Mouse (Mus musculus): Measurements from ENCODE around the gene Nme2. TPM values are rescaled to one million over a fixed set of nuclear protein-coding genes. Genes with fewer than 3 reads are reported as not detected.

Nme2 gene
- polyA plus RNA-seq (2014; fragmentation: Illumina TruSeq; extraction: RNeasy Lipid Tissue Mini Kit (QIAGEN cat#74804); ENCODE audit: low replicate concordance), result 54.4 TPM

DNA sequence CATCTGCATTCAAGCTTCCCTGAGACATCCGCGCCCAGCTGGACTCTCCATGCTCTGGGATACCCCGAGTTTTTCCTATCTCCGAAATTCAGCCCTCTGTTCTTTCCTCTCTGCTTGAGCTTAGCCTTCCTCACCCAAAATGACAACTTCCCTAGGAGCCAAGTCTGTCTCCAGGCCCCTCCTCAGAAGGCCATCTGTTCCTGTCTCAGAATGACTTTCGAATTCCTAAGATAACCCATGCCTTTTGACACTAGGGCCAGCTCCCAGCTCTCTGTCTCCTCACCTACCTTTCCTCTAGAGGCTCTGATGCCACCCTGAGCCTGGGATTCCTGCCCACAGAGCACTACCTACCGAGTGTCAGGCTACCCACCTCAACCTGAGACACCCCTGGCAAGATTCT is at the start of gene Nme2:
Gene Nme2 (minus strand): TSS at position 101 of the 400 bp plus-strand sequence.

DNA sequence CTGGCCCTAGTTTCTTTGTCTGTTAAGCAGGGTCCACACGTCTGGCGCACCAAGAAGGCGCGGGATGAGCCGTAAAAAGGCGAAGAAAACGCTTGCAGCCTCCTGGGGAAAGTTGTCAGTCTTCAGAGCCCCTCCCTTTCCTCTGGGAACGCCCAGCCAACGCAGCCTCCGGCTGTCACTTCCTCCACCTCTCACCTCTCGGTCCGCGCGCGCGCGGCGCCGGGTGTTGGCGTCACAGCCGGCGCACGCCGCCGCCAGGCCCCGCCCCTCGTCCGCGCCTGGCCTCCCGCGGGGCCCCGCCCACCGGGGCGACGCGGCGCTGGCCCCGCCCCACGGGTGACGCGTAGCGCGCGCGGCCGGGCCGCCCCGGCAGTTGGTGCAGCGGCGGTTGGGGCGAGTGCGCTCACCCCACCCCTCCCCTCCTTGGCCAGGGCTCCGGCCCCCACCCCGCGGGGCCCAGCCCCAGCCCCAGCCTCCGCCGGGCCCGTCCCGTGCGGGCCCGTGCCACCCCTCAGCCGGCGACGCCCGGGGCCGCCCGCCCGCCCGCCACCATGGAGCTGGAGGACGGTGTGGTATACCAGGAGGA is 39.8 kb upstream of the Nme2 start, which contains the start of gene Spag9:
Gene Spag9 (plus strand): TSS at position 372 of the 586 bp plus-strand sequence.

DNA sequence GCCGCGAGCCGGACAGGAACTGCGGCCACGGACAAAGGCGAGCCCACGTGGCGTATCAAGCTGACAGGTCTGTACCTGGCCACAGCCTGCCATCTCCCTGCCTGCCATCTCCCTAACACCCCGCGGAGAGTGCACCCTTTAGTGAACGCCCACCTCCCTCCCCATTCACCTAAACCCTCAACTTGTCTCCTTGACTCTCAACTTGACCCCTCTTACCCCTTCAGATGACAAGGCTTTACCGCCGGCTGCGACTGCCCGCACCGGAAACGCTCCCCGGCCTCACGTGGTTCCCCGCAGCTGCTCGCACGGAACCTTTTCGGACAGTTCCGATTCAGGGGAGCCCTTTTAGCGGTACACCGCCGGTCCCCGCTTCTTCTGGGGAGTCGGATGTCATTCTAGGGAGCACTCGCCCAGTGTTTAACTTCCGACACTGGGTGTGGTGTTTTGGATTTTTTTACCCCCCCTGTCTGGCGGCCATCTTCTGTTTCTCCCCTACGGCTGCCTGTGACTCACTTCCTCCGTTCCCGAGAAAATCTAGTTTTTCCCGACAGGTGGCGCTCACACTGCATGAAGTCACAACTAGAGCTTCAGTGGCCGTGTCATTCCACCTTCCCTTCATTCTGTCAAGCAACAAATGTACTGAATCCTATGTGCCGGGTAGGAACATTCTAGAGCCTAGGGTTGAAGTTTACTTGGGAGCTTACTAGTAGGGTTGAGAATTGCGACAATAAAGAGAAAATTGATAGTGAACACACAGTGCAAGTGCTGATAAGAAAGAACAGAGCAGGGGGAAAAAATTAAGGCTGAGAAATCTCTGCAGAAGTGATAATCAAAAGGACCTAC is 12.2 kb upstream of the Nme2 start, which contains the start of the genes Gm20390 and Nme1:
Gene Gm20390 (minus strand): TSS at position 289 of the 843 bp plus-strand sequence.
Gene Nme1 (minus strand): TSS at position 517 of the 843 bp plus-strand sequence.

Other genes with a start within 250 kb of the Nme2 start
- 37.7 TPM for gene Utp18, start 70.5 kb downstream of the Nme2 start, polyA plus RNA-seq (2014; fragmentation: Illumina TruSeq; extraction: RNeasy Lipid Tissue Mini Kit (QIAGEN cat#74804); ENCODE audit: low replicate concordance)
- gene Mbtd1, start 70.4 kb downstream of the Nme2 start, polyA plus RNA-seq (2014; fragmentation: Illumina TruSeq; extraction: RNeasy Lipid Tissue Mini Kit (QIAGEN cat#74804); ENCODE audit: low replicate concordance), result 52.5 TPM
- not detected for gene Gm20390, start 12.0 kb upstream of the Nme2 start, polyA plus RNA-seq (2014; fragmentation: Illumina TruSeq; extraction: RNeasy Lipid Tissue Mini Kit (QIAGEN cat#74804); ENCODE audit: low replicate concordance)
- gene Nme1, start 12.3 kb upstream of the Nme2 start, polyA plus RNA-seq (2014; fragmentation: Illumina TruSeq; extraction: RNeasy Lipid Tissue Mini Kit (QIAGEN cat#74804); ENCODE audit: low replicate concordance), result 9.6 TPM
- gene Spag9, start 39.8 kb upstream of the Nme2 start, polyA plus RNA-seq (2014; fragmentation: Illumina TruSeq; extraction: RNeasy Lipid Tissue Mini Kit (QIAGEN cat#74804); ENCODE audit: low replicate concordance), result 107 TPM

Measured in small intestine, adult 10 weeks (tissue).